Mouse (Mus musculus) CH12.LX (cell line): Measurements from ENCODE around the gene Xrcc4.

ENCODE experiments used
- CTCF ChIP-seq, 2 experiments: IDR thresholded peaks in 1 of 2; conservative IDR thresholded peaks in 1 of 2; 2 replicates each; pipeline ENCODE4 v1.5.1; 2011 to 2012; ENCODE audit warnings: low read depth in 2 of 2, low read length in 2 of 2, improper control_type of control experiment in 1 of 2, inconsistent platforms in 1 of 2, mild to moderate bottlenecking in 1 of 2, moderate library complexity in 1 of 2
- ELF1 ChIP-seq: IDR thresholded peaks from 2 replicates; pipeline ENCODE4 v1.6.1; 2014; ENCODE audit warnings: low read depth, mild to moderate bottlenecking, inconsistent platforms, low read length, improper control_type of control experiment
- EP300 ChIP-seq: IDR thresholded peaks from 2 replicates; pipeline ENCODE4 v1.6.1; 2011; ENCODE audit warnings: low read length, improper control_type of control experiment
- HCFC1 ChIP-seq: IDR thresholded peaks from 2 replicates; pipeline ENCODE4 v1.6.1; 2012; ENCODE audit warnings: low read depth, mild to moderate bottlenecking, inconsistent platforms, low read length, improper control_type of control experiment
- MAFK ChIP-seq: IDR thresholded peaks from 2 replicates; pipeline ENCODE4 v1.6.1; 2011; ENCODE audit warnings: low read length, improper control_type of control experiment; ENCODE audit not compliant: insufficient replicate concordance
- MEF2A ChIP-seq: IDR thresholded peaks from 2 replicates; pipeline ENCODE4 v1.6.1; 2014; ENCODE audit warnings: low read depth, mild to moderate bottlenecking, inconsistent platforms, low read length, improper control_type of control experiment, borderline replicate concordance
- MYC ChIP-seq: IDR thresholded peaks from 2 replicates; pipeline ENCODE4 v1.6.1; 2011; ENCODE audit warnings: low read depth, mild to moderate bottlenecking, improper control_type of control experiment, low read length
- NRF1 ChIP-seq: IDR thresholded peaks from 2 replicates; pipeline ENCODE4 v1.6.1; 2014; ENCODE audit warnings: low read depth, mild to moderate bottlenecking, inconsistent platforms, low read length, improper control_type of control experiment, moderate library complexity
- POLR2A ChIP-seq: IDR thresholded peaks from 2 replicates; pipeline ENCODE4 v1.6.1; 2011; ENCODE audit warnings: low read depth, mild to moderate bottlenecking, improper control_type of control experiment, low read length
- SIN3A ChIP-seq: IDR thresholded peaks from 2 replicates; pipeline ENCODE4 v1.6.1; 2012; ENCODE audit warnings: low read length, improper control_type of control experiment, inconsistent platforms
- SMC3 ChIP-seq: IDR thresholded peaks from 2 replicates; pipeline ENCODE4 v1.6.1; 2011; ENCODE audit warnings: low read depth, low read length, improper control_type of control experiment
- TCF12 ChIP-seq: IDR thresholded peaks from 2 replicates; pipeline ENCODE4 v1.6.1; 2014; ENCODE audit warnings: low read depth, mild to moderate bottlenecking, inconsistent platforms, low read length, improper control_type of control experiment
- ZKSCAN1 ChIP-seq: IDR thresholded peaks from 2 replicates; pipeline ENCODE4 v1.6.1; 2012; ENCODE audit warnings: low read depth, inconsistent platforms, low read length, improper control_type of control experiment, borderline replicate concordance

- TF ChIP-seq CTCF (conservative IDR thresholded peaks at IDR 0.05 in 1 of 2, IDR thresholded peaks at IDR 0.05 in 1 of 2; ENCODE audit: low read depth in 2 of 2, low read length in 2 of 2) (no peak), POLR2A (no peak), NRF1 (no peak), EP300 (no peak), HCFC1 (no peak), MAFK (no peak), TCF12 (no peak), SIN3A (no peak), SMC3 (no peak), ELF1 (no peak), MEF2A (no peak), ZKSCAN1 (no peak), MYC (no peak)
Measured at GRCm38 (mm10) chr13:89741766-89742685, 347.4 kb downstream of the Xrcc4 start, which contains the start of gene Vcan.
